Mouse (Mus musculus) urinary bladder, adult 18-20 months (tissue): ENCODE results near the gene Lrrc45.

Experiments
- DNase-seq, 2 experiments: peaks; one replicate each; pipeline ENCODE4 v3.0.0; 2022; ENCODE audit warnings: low spot score in 2 of 2, mixed read lengths in 2 of 2

The Lrrc45 gene

GRCm38 (mm10) chr11:120704486-120705325 is 9.0 kb upstream of the Lrrc45 start:
- DNase-seq, result no peak

- DNase-seq, result no peak
These were observed 7.6 kb upstream of the Lrrc45 start for GRCm38 (mm10) chr11:120706120-120706519.

- no peak for DNase-seq
These were observed 6.5 kb upstream of the Lrrc45 start for GRCm38 (mm10) chr11:120707225-120707624.

- no peak for DNase-seq
These were observed 5.8 kb upstream of the Lrrc45 start for GRCm38 (mm10) chr11:120707969-120708368.

- no peak for DNase-seq
These were observed 4.2 kb upstream of the Lrrc45 start for GRCm38 (mm10) chr11:120709551-120709950.

- DNase-seq, result no peak
These were observed 3.1 kb upstream of the Lrrc45 start for GRCm38 (mm10) chr11:120710672-120711071.

- DNase-seq, result no peak
These were observed 1.6 kb upstream of the Lrrc45 start for GRCm38 (mm10) chr11:120711980-120712604.

GRCm38 (mm10) chr11:120712771-120713568 is 755 bp upstream of the Lrrc45 start:
- DNase-seq, result no peak

- no peak for DNase-seq
These were observed 821 bp downstream of the Lrrc45 start for GRCm38 (mm10) chr11:120714546-120714945.

GRCm38 (mm10) chr11:120715131-120715530 is 1.4 kb downstream of the Lrrc45 start:
- DNase-seq, result no peak

GRCm38 (mm10) chr11:120719242-120719641 is 5.5 kb downstream of the Lrrc45 start:
- no peak for DNase-seq

- DNase-seq, result no peak
These were observed 6.2 kb downstream of the Lrrc45 start for GRCm38 (mm10) chr11:120719841-120720376.

GRCm38 (mm10) chr11:120720450-120720849 is 6.7 kb downstream of the Lrrc45 start:
- peak; percentile 80 to 81 for DNase-seq

- no peak for DNase-seq
These were observed 7.7 kb downstream of the Lrrc45 start, which contains the start of gene Rac3 for GRCm38 (mm10) chr11:120721124-120722066. Gene Rac3, plus strand, starts transcription at chr11:120721470.

- DNase-seq, result no peak
These were observed 8.4 kb downstream of the Lrrc45 start for GRCm38 (mm10) chr11:120722067-120722630.

- no peak for DNase-seq
These were observed 9.1 kb downstream of the Lrrc45 start for GRCm38 (mm10) chr11:120722761-120723382.

GRCm38 (mm10) chr11:120723509-120723908 is 9.8 kb downstream of the Lrrc45 start:
- DNase-seq, result no peak

- DNase-seq, result no peak
These were observed 12.8 kb downstream of the Lrrc45 start for GRCm38 (mm10) chr11:120726243-120727168.

- peak; percentile 76 to 89 for DNase-seq
These were observed 13.4 kb downstream of the Lrrc45 start, which contains the start of gene Dcxr for GRCm38 (mm10) chr11:120727169-120727527. Gene Dcxr, minus strand, starts transcription at chr11:120727281.
